Mouse (Mus musculus) bone marrow macrophage, adult 2 months (primary cell): ENCODE data around the gene Tmem178b.

ENCODE experiments used
- CTCF ChIP-seq: IDR thresholded peaks from 2 replicates; pipeline ENCODE4 v1.5.1; 2012; ENCODE audit warnings: low read depth, mild to moderate bottlenecking, low read length, moderate library complexity
- POLR2A ChIP-seq: IDR thresholded peaks from 2 replicates; pipeline ENCODE4 v1.6.1; 2012; ENCODE audit warnings: mild to moderate bottlenecking, low read depth, low read length, borderline replicate concordance

- TF ChIP-seq CTCF (no peak), POLR2A (no peak)
These were observed 140.3 kb downstream of the Tmem178b start for GRCm38 (mm10) chr6:40013407-40013806.
